Mouse (Mus musculus) forebrain, embryonic 10.5 days (tissue): Measurements from ENCODE around the gene Rcn3. TPM values are rescaled to one million over a fixed set of nuclear protein-coding genes. Genes with fewer than 3 reads are reported as not detected.

Experiments used
- DNase-seq: peaks from one replicate; pipeline ENCODE4 v3.0.0-alpha.2; 2017; ENCODE audit warnings: low spot score; ENCODE audit errors: extremely low spot score
- H3K27ac ChIP-seq: fragments of 300-500 bp; sonication (generic); 2 replicates; pipeline ENCODE4 v1.5.1; 2016; ENCODE audit warnings: mild to moderate bottlenecking
- H3K27me3 ChIP-seq: fragments of 300-500 bp; sonication (generic); 2 replicates; pipeline ENCODE4 v1.6.1; 2016; ENCODE audit warnings: mild to moderate bottlenecking; ENCODE audit not compliant: poor library complexity, severe bottlenecking
- H3K36me3 ChIP-seq: fragments of 300-500 bp; sonication (generic); replicated peaks from 2 replicates; pipeline ENCODE4 v1.6.1; 2016; ENCODE audit warnings: mild to moderate bottlenecking, moderate library complexity
- H3K4me1 ChIP-seq: fragments of 300-500 bp; sonication (generic); 2 replicates; pipeline ENCODE4 v1.6.1; 2016
- H3K4me3 ChIP-seq: fragments of 300-500 bp; sonication (generic); 2 replicates; pipeline ENCODE4 v1.5.1; 2016; ENCODE audit warnings: mild to moderate bottlenecking, moderate library complexity
- H3K9me3 ChIP-seq: fragments of 300-500 bp; sonication (generic); 2 replicates; pipeline ENCODE4 v1.6.1; 2016; ENCODE audit warnings: mild to moderate bottlenecking, moderate library complexity
- WGBS: fragments of 180-500 bp; shearing (Covaris S2); methylation state at CpG from one replicate; pipeline ENCODE4 v1.1.7; 2016; 5-methylcytosine and 5-hydroxymethylcytosine counted together
- polyA plus RNA-seq: library from polyadenylated mRNA; unstranded; fragments of >200 nt; fragmentation: Nextera tagmentation; extraction: Ambion mirVana; gene quantifications from 2 replicates; pipeline ENCODE4 v1.2.1, GENCODE M21; 2016

Rcn3 gene
- polyA plus RNA-seq, 1 experiment from 2014 or later: 101 TPM

DNA sequence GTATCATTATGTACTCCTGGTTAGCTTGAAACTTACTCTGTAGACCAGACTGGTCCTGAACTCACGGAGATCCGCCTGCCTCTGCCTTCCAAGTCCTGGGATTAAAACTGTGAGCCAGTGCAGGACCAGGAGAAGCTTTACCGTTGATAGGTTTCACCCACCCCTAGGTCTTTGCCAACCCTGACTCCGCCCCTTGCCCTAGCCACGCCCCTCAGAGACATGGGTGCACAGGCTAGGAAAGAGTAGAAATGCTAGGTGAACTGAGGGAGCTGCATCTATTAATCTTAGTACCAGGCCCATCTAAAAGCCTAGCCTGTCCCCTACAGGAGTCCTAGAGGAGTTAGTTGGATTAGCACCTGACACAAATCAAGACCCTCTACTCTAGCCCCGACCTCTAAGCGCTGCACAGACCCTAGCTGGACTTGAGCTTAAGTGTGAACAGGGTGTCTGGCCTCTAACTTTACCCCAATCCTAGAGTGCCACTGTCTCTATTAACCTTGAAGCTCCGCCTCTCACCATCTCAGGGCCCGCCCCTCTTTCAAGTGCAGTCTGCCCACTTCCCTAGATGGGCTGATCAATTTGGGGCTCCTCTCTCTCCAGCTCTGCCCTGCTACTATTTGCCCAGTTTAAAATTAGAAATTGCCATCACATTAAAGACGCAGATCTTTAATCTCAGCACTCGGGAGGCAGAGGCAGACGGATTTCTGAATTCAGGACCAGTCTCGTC lies 1.6 kb downstream of the Rcn3 start:
- Histone ChIP-seq H3K9me3 (no peaks in the 10 kb centered on the region), H3K4me3 (peak overlapping the region; percentile 68; the same call in 1 of the 2 replicates), H3K36me3 (peaks cover 42% of the 10 kb centered on the region), H3K4me1 (peaks cover 49% of the 10 kb centered on the region), H3K27ac (no peak overlapping the region; the same call in 1 of the 2 replicates), H3K27me3 (peaks cover 5% of the 10 kb centered on the region; the same call in 1 of the 2 replicates)
- DNase-seq: no peak
- WGBS: 81% methylated on average over 13 of the region's 13 CpGs

DNA sequence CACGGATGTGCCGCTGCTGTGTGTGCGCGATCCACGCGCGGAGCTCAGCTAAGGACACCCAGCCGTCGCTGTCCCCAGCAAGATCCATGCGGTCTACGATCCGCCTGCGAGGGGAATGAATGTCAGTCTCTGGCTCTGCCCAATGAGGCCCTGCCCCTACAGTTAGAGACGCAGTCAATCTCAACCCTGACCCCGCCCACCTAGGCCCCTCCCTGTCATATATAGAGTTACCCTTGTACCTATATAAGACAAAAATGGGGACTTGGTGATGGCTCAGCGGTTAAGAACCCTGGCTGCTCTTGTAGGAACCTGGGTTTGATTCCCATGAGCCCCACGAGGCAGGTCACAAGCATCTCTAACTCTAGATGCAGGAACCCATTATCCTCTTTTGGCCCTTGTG lies 3.4 kb downstream of the Rcn3 start:
- Histone ChIP-seq H3K27me3 (peaks cover 5% of the 10 kb centered on the region; the same call in 1 of the 2 replicates), H3K4me3 (no peak overlapping the region), H3K27ac (no peak overlapping the region), H3K4me1 (peaks cover 35% of the 10 kb centered on the region), H3K36me3 (peaks cover 58% of the 10 kb centered on the region), H3K9me3 (no peaks in the 10 kb centered on the region)
- no peak for DNase-seq
- 91% methylated on average over 17 of the region's 17 CpGs for WGBS

DNA sequence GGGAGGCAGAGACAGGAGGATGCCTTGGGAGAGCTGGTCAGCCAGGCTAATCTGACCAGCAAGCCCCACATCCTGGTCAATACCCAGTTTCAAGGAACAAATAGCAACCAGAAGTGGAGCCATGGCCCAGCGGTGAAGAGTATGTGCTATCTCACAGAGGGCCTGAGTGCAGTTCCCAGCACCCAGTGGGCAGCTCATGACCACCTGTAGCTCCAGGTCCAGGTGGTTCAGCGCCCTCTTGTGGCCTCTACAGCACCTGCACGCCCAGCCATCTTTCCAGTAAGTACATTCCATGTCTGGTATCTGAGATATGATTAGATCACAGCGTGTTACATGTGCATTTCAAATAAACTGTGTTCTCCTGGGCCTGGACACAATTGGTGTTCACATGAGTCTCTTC lies 5.9 kb downstream of the Rcn3 start:
- no peak overlapping the region for H3K4me3 ChIP-seq
- H3K36me3 ChIP-seq: peaks cover 72% of the 10 kb centered on the region
- peaks cover 17% of the 10 kb centered on the region for H3K4me1 ChIP-seq
- DNase-seq: no peak
- no peaks in the 10 kb centered on the region for H3K9me3 ChIP-seq
- H3K27me3 ChIP-seq: peaks cover 1% of the 10 kb centered on the region; the same call in 1 of the 2 replicates
- 73% methylated on average over 4 of the region's 4 CpGs for WGBS
- H3K27ac ChIP-seq: no peak overlapping the region

- H3K36me3 ChIP-seq: peaks cover 59% of the 10 kb centered on the region
- 0 out of 2 replicates have a peak overlapping the region, but pooled peaks have one; percentile 26 for H3K27ac ChIP-seq
- H3K4me1 ChIP-seq: peaks cover 13% of the 10 kb centered on the region; the same call in 1 of the 2 replicates
- 0 out of 2 replicates have a peak overlapping the region, but pooled peaks have one; percentile 2 for H3K4me3 ChIP-seq
- H3K9me3 ChIP-seq: no peaks in the 10 kb centered on the region
- WGBS: 91% methylated on average over 22 of the region's 22 CpGs
- H3K27me3 ChIP-seq: no peaks in the 10 kb centered on the region
- DNase-seq: no peak
Measured at GRCm38 (mm10) chr7:45083300-45083890, 8.6 kb downstream of the Rcn3 start.

DNA sequence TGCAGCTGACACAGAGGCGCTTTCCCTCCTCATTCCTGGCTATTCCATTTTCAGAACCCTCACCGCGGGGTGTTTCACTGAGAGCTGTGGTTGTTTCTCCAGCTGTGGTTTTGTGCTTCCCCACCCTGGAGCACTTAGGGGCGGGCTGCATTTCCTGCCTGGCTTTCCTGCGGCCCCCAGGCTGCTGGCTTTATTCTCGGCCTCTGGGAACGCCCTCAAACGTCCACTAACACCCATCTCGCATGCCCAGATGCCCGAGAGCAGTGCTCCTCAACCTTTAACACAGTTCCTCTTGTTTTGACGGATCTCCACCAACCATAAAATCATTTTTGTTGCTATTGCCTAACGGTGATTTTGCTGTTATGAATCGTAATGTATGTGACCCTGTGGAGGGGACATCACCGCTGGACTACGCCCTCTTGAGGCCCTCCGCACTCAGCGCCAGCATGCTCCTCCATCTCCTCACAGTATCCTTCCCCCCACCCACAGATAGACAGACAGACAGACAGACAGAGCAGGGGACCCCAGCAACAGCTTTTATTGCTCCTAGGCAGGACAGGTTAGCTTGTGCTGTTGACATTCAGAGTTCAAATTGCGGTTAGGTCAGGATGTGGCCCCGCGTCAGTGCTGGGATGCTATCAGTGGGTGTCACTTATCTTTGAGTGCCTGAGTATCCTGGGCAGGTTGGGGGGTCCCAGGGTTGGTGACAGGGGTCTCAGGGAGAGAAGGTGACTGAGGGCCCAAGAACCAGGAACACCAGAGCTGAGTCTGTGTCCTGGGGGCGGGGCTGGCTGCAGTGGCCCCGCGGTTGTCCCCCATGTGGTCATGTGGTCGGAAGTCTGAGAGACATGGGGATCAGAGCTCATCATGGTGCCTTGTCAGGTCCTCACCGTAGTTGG lies 9.4 kb downstream of the Rcn3 start:
- H3K4me3 ChIP-seq: no peak overlapping the region
- WGBS: 75% methylated on average over 25 of the region's 25 CpGs
- H3K27me3 ChIP-seq: no peaks in the 10 kb centered on the region
- DNase-seq: no peak
- H3K36me3 ChIP-seq: peaks cover 55% of the 10 kb centered on the region
- H3K27ac ChIP-seq: 0 out of 2 replicates have a peak overlapping the region, but pooled peaks have one; percentile 26
- H3K9me3 ChIP-seq: no peaks in the 10 kb centered on the region
- peaks cover 13% of the 10 kb centered on the region; the same call in 1 of the 2 replicates for H3K4me1 ChIP-seq

DNA sequence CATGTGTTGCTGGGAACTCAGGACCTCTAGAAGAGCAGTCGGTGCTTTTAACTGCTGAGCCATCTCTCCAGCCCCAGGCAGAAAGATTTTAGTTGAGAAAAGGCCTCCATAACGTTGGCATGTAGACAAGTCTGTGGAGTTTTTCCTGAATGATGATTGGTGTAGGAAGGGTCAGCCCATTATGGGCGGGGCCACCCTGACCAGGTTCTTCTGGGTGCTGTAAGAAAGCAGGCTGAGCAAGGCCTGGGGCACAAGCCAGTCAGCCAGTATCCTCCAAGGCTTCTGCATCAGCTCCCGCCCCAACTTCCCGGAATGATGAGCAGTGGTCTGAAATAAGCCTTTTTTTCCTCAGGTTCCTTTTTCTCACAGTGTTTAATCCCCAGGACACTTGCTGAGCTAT lies 11.0 kb downstream of the Rcn3 start:
- H3K4me1 ChIP-seq: peaks cover 13% of the 10 kb centered on the region; the same call in 1 of the 2 replicates
- no peaks in the 10 kb centered on the region for H3K27me3 ChIP-seq
- 40% methylated on average over 5 of the region's 5 CpGs for WGBS
- no peak overlapping the region for H3K4me3 ChIP-seq
- H3K9me3 ChIP-seq: no peaks in the 10 kb centered on the region
- peaks cover 55% of the 10 kb centered on the region for H3K36me3 ChIP-seq
- no peak overlapping the region for H3K27ac ChIP-seq
- no peak for DNase-seq

- peaks cover 56% of the 10 kb centered on the region for H3K36me3 ChIP-seq
Measured at GRCm38 (mm10) chr7:45079856-45080255, 12.2 kb downstream of the Rcn3 start.

GRCm38 (mm10) chr7:45078513-45078912 lies 13.5 kb downstream of the Rcn3 start:
- H3K4me1 ChIP-seq: peaks cover 13% of the 10 kb centered on the region; the same call in 1 of the 2 replicates
- 41% methylated on average over 9 of the region's 9 CpGs for WGBS
- no peak overlapping the region for H3K4me3 ChIP-seq
- peaks cover 58% of the 10 kb centered on the region for H3K36me3 ChIP-seq
- no peak overlapping the region for H3K27ac ChIP-seq
- H3K9me3 ChIP-seq: no peaks in the 10 kb centered on the region
- H3K27me3 ChIP-seq: no peaks in the 10 kb centered on the region
- peak; percentile 73 for DNase-seq

More at GRCm38 (mm10) chr7:45079856-45080255, 12.2 kb downstream of the Rcn3 start:
- peak; percentile 88 for DNase-seq
- Histone ChIP-seq H3K27me3 (no peaks in the 10 kb centered on the region), H3K4me3 (no peak overlapping the region), H3K27ac (no peak overlapping the region), H3K4me1 (peaks cover 13% of the 10 kb centered on the region; the same call in 1 of the 2 replicates), H3K9me3 (no peaks in the 10 kb centered on the region)
- 3% methylated on average over 10 of the region's 10 CpGs for WGBS

- Histone ChIP-seq H3K27ac (no peak overlapping the region), H3K36me3 (peaks cover 55% of the 10 kb centered on the region), H3K27me3 (no peaks in the 10 kb centered on the region), H3K4me1 (peaks cover 12% of the 10 kb centered on the region; the same call in 1 of the 2 replicates), H3K4me3 (no peak overlapping the region), H3K9me3 (no peaks in the 10 kb centered on the region)
- DNase-seq: no peak
- WGBS: 88% methylated on average over 2 of the region's 2 CpGs
Measured at GRCm38 (mm10) chr7:45077829-45078228, 14.2 kb downstream of the Rcn3 start.

- H3K36me3 ChIP-seq: peaks cover 50% of the 10 kb centered on the region
- no peaks in the 10 kb centered on the region for H3K27me3 ChIP-seq
- no peak overlapping the region for H3K27ac ChIP-seq
- H3K4me3 ChIP-seq: no peak overlapping the region
- DNase-seq: no peak
- WGBS: 89% methylated on average over 14 of the region's 14 CpGs
- peaks cover 7% of the 10 kb centered on the region; the same call in 1 of the 2 replicates for H3K4me1 ChIP-seq
- H3K9me3 ChIP-seq: no peaks in the 10 kb centered on the region
Measured at GRCm38 (mm10) chr7:45077322-45077721, 14.7 kb downstream of the Rcn3 start.

- Histone ChIP-seq H3K27me3 (no peaks in the 10 kb centered on the region), H3K4me1 (peaks cover 5% of the 10 kb centered on the region; the same call in 1 of the 2 replicates), H3K9me3 (no peaks in the 10 kb centered on the region), H3K36me3 (peaks cover 49% of the 10 kb centered on the region), H3K27ac (no peak overlapping the region), H3K4me3 (peak overlapping the region; percentile 10)
- DNase-seq: no peak
- WGBS: 89% methylated on average over 30 of the region's 30 CpGs
Measured at GRCm38 (mm10) chr7:45076501-45076900, 15.5 kb downstream of the Rcn3 start.

- DNase-seq: no peak
- Histone ChIP-seq H3K36me3 (peaks cover 49% of the 10 kb centered on the region), H3K27ac (no peak overlapping the region), H3K4me1 (peaks cover 5% of the 10 kb centered on the region; the same call in 1 of the 2 replicates), H3K4me3 (no peak overlapping the region), H3K9me3 (no peaks in the 10 kb centered on the region), H3K27me3 (no peaks in the 10 kb centered on the region)
- 92% methylated on average over 4 of the region's 4 CpGs for WGBS
Measured at GRCm38 (mm10) chr7:45075405-45075804, 16.6 kb downstream of the Rcn3 start.
